Mouse (Mus musculus): ENCODE measurements around the gene Mier1. TPM values are rescaled to one million over a fixed set of nuclear protein-coding genes. Genes with fewer than 3 reads are reported as not detected.
"Not testable (repeated sequence)": the region's sequence is repeated elsewhere in the genome, so short reads cannot be mapped to it uniquely, and the experiment has no call there.

Mier1 gene
- total RNA-seq, 2 experiments from 2014 or later, result 21.8 to 22.3 TPM

- DNase-seq, result peak; percentile 74
Measured at GRCm38 (mm10) chr4:103146339-103146738, 32.1 kb downstream of the Mier1 start.

GRCm38 (mm10) chr4:103151946-103152345, 37.8 kb downstream of the Mier1 start:
- intact Hi-C loops (cut with DNase I; ENCODE audit: low total_unique reads), result no loop called here

More at GRCm38 (mm10) chr4:103146339-103146738, 32.1 kb downstream of the Mier1 start:
- intact Hi-C loops (cut with DNase I; ENCODE audit: low total_unique reads), result no loop called here

GRCm38 (mm10) chr4:103158781-103159180, 44.6 kb downstream of the Mier1 start:
- intact Hi-C loops (cut with DNase I; ENCODE audit: low total_unique reads), result no loop called here

More at GRCm38 (mm10) chr4:103151946-103152345, 37.8 kb downstream of the Mier1 start:
- DNase-seq, result no peak

GRCm38 (mm10) chr4:103166198-103166597, 52.0 kb downstream of the Mier1 start:
- intact Hi-C loops (cut with DNase I; ENCODE audit: low total_unique reads); DNase-seq: not testable (repeated sequence)

More at GRCm38 (mm10) chr4:103158781-103159180, 44.6 kb downstream of the Mier1 start:
- no peak for DNase-seq

GRCm38 (mm10) chr4:103171256-103171655, 57.1 kb downstream of the Mier1 start:
- intact Hi-C loops (cut with DNase I; ENCODE audit: low total_unique reads), result no loop called here
- no peak for DNase-seq

GRCm38 (mm10) chr4:103173507-103173906, 59.3 kb downstream of the Mier1 start:
- no peak for DNase-seq
- intact Hi-C loops (cut with DNase I; ENCODE audit: low total_unique reads), result no loop called here

GRCm38 (mm10) chr4:103174001-103174400, 59.8 kb downstream of the Mier1 start:
- intact Hi-C loops (cut with DNase I; ENCODE audit: low total_unique reads), result no loop called here

GRCm38 (mm10) chr4:103177681-103178080, 63.5 kb downstream of the Mier1 start:
- DNase-seq, result no peak
- intact Hi-C loops (cut with DNase I; ENCODE audit: low total_unique reads), result no loop called here

More at GRCm38 (mm10) chr4:103174001-103174400, 59.8 kb downstream of the Mier1 start:
- peak; percentile 16 for DNase-seq

- peak; percentile 55 for DNase-seq
- intact Hi-C loops (cut with DNase I; ENCODE audit: low total_unique reads), result no loop called here
Measured at GRCm38 (mm10) chr4:103178635-103179318, 64.6 kb downstream of the Mier1 start.

- intact Hi-C loops (cut with DNase I; ENCODE audit: low total_unique reads), result no loop called here
- DNase-seq, result no peak
Measured at GRCm38 (mm10) chr4:103179581-103179980, 65.4 kb downstream of the Mier1 start.

GRCm38 (mm10) chr4:103180300-103180888, 66.2 kb downstream of the Mier1 start:
- intact Hi-C loops (cut with DNase I; ENCODE audit: low total_unique reads), result no loop called here
- DNase-seq, result no peak

GRCm38 (mm10) chr4:103188786-103189640, 74.8 kb downstream of the Mier1 start:
- no peak for DNase-seq
- intact Hi-C loops (cut with DNase I; ENCODE audit: low total_unique reads), result no loop called here

- intact Hi-C loops (cut with DNase I; ENCODE audit: low total_unique reads), result no loop called here
- no peak for DNase-seq
Measured at GRCm38 (mm10) chr4:103192421-103192820, 78.2 kb downstream of the Mier1 start.

GRCm38 (mm10) chr4:103197401-103197800, 83.2 kb downstream of the Mier1 start:
- intact Hi-C loops (cut with DNase I; ENCODE audit: low total_unique reads), result no loop called here
- DNase-seq, result no peak

- no peak for DNase-seq
- intact Hi-C loops (cut with DNase I; ENCODE audit: low total_unique reads), result no loop called here
Measured at GRCm38 (mm10) chr4:103199086-103199485, 84.9 kb downstream of the Mier1 start.

- intact Hi-C loops (cut with DNase I; ENCODE audit: low total_unique reads), result no loop called here
- DNase-seq, result peak; percentile 5
Measured at GRCm38 (mm10) chr4:103200046-103200445, 85.9 kb downstream of the Mier1 start.

GRCm38 (mm10) chr4:103203646-103204045, 89.5 kb downstream of the Mier1 start:
- intact Hi-C loops (cut with DNase I; ENCODE audit: low total_unique reads), result no loop called here
- DNase-seq, result no peak

GRCm38 (mm10) chr4:103208553-103208952, 94.4 kb downstream of the Mier1 start:
- DNase-seq, result no peak
- intact Hi-C loops (cut with DNase I; ENCODE audit: low total_unique reads), result no loop called here

GRCm38 (mm10) chr4:103213859-103214497, 99.8 kb downstream of the Mier1 start:
- intact Hi-C loops (cut with DNase I; ENCODE audit: low total_unique reads), result no loop called here
- no peak for DNase-seq

- intact Hi-C loops (cut with DNase I; ENCODE audit: low total_unique reads), result no loop called here
Measured at GRCm38 (mm10) chr4:103214498-103214924, 100.3 kb downstream of the Mier1 start.

More at GRCm38 (mm10) chr4:103214498-103214924, 100.3 kb downstream of the Mier1 start:
- DNase-seq, result peak; percentile 71
